ENCODE assay signal across 28 mouse cellular contexts in the genomic region with DNA sequence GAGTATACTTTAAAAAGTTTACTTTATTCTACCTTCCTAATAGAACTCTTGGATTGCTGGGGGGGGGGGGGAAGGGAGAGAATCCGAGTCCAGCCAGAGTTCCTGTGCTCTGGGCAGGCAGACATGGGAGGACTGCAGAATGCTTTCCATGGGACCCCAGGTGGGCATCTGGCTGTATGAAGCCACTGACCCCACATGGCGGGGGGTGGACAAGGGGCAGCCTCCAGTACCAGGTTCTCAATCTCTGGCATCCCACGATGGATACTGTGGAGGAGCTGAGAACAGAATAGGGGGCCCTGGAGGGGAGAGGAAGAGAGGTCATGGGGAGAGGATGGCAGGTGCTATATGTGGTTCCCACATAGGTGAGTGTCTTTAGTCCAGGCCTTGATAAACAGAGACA.
"Had no signal": no experiment of that assay in that cellular context is flagged by ENCODE, and none has a peak within 500 bp of the region (broad histone marks: within the 10 kb centered on the region; RNA-seq: fewer than 3 reads in every experiment).

No protein-coding gene starts in this region.

- H3K4me3 ChIP-seq: limb, embryonic 10.5 days; limb, embryonic 12.5 days; limb, embryonic 13.5 days; limb, embryonic 15.5 days; liver, embryonic 12.5 days; liver, embryonic 13.5 days; liver, embryonic 15.5 days; lung, embryonic 15.5 days; megakaryocyte, embryonic 14.5 days; midbrain, embryonic 10.5 days; midbrain, embryonic 12.5 days; midbrain, embryonic 13.5 days; midbrain, embryonic 15.5 days; myocyte; neural tube, embryonic 12.5 days had no signal

- H3K4me1 ChIP-seq: limb, embryonic 10.5 days; limb, embryonic 12.5 days; limb, embryonic 15.5 days; liver, embryonic 12.5 days; liver, embryonic 13.5 days; liver, embryonic 15.5 days; lung, embryonic 15.5 days; midbrain, embryonic 10.5 days; midbrain, embryonic 12.5 days; midbrain, embryonic 13.5 days; midbrain, embryonic 15.5 days; neural tube, embryonic 12.5 days had no signal

- H3K27ac ChIP-seq: limb, embryonic 10.5 days; limb, embryonic 12.5 days; limb, embryonic 13.5 days; limb, embryonic 15.5 days; liver, embryonic 12.5 days; liver, embryonic 13.5 days; liver, embryonic 14.5 days; liver, embryonic 15.5 days; lung, embryonic 15.5 days; macrophage; midbrain, embryonic 10.5 days; midbrain, embryonic 12.5 days; midbrain, embryonic 13.5 days; midbrain, embryonic 15.5 days; neural tube, embryonic 12.5 days had no signal

- DNase-seq: left cerebral cortex, postnatal 4 days; liver; liver, embryonic 13.5 days; liver, postnatal 0 days; lung, adult 18-20 months; lung, adult 2 months; lung, embryonic 14.5 days; lung, postnatal 10 days; lung, postnatal 14 days; lung, postnatal 36 days; lung, postnatal 4 days; midbrain, embryonic 14.5 days had no signal

- H3K36me3 ChIP-seq: limb, embryonic 10.5 days; limb, embryonic 12.5 days; limb, embryonic 13.5 days; limb, embryonic 15.5 days; liver, embryonic 12.5 days; liver, embryonic 13.5 days; liver, embryonic 15.5 days; lung, embryonic 15.5 days; midbrain, embryonic 10.5 days; midbrain, embryonic 12.5 days; midbrain, embryonic 13.5 days; midbrain, embryonic 15.5 days; neural tube, embryonic 12.5 days had no signal

- H3K27me3 ChIP-seq: limb, embryonic 12.5 days; limb, embryonic 13.5 days; limb, embryonic 15.5 days; liver, embryonic 12.5 days; liver, embryonic 13.5 days; liver, embryonic 15.5 days; lung, embryonic 15.5 days; megakaryocyte, embryonic 14.5 days; midbrain, embryonic 12.5 days; midbrain, embryonic 13.5 days; midbrain, embryonic 15.5 days; neural tube, embryonic 12.5 days had no signal

- H3K9me3 ChIP-seq: limb, embryonic 10.5 days; limb, embryonic 12.5 days; limb, embryonic 13.5 days; limb, embryonic 15.5 days; liver, embryonic 12.5 days; liver, embryonic 13.5 days; liver, embryonic 15.5 days; lung, embryonic 15.5 days; megakaryocyte, embryonic 14.5 days; midbrain, embryonic 10.5 days; midbrain, embryonic 12.5 days; midbrain, embryonic 13.5 days; midbrain, embryonic 15.5 days; neural tube, embryonic 12.5 days had no signal
